Mouse (Mus musculus): ENCODE data around the gene Nfib. TPM values are rescaled to one million over a fixed set of nuclear protein-coding genes. Genes with fewer than 3 reads are reported as not detected.
A peak's percentile ranks its signal among the peaks of the same experiment; 100 is the strongest.

Gene Nfib
- polyA plus RNA-seq, 1 experiment from 2014 or later: 164 TPM

GRCm38 (mm10) chr4:82624285-82625045 is 81.1 kb downstream of the Nfib start:
- Histone ChIP-seq H3K9ac (ENCODE audit: low read length) (no peak overlapping the region), H3K36me3 (ENCODE audit: control insufficient read depth, insufficient read depth, low read length) (no peaks in the 10 kb centered on the region), H3K4me3 (ENCODE audit: low read depth, low read length) (no peak overlapping the region), H3K4me2 (ENCODE audit: low read length) (no peak overlapping the region), H3K27me3 (replicated peaks; ENCODE audit: control insufficient read depth, insufficient read depth, low read length) (no peaks in the 10 kb centered on the region), H3K4me1 (ENCODE audit: control insufficient read depth, insufficient read depth, low read length) (peaks cover 16% of the 10 kb centered on the region), H3K9me3 (replicated peaks; ENCODE audit: control insufficient read depth, low read length) (no peaks in the 10 kb centered on the region), H3K27ac (ENCODE audit: low read depth, low read length) (no peak overlapping the region)
- no peak for ATAC-seq
- 86% methylated on average over 8 of the region's 8 CpGs for WGBS
- DNase-seq (ENCODE audit: low spot score): no peak

GRCm38 (mm10) chr4:82623835-82624234 is 81.7 kb downstream of the Nfib start:
- DNase-seq (ENCODE audit: low spot score): no peak
- Histone ChIP-seq H3K27me3 (replicated peaks; ENCODE audit: control insufficient read depth, insufficient read depth, low read length) (no peaks in the 10 kb centered on the region), H3K36me3 (ENCODE audit: control insufficient read depth, insufficient read depth, low read length) (no peaks in the 10 kb centered on the region), H3K4me3 (ENCODE audit: low read depth, low read length) (no peak overlapping the region), H3K4me2 (ENCODE audit: low read length) (no peak overlapping the region), H3K4me1 (ENCODE audit: control insufficient read depth, insufficient read depth, low read length) (peaks cover 16% of the 10 kb centered on the region), H3K9me3 (replicated peaks; ENCODE audit: control insufficient read depth, low read length) (no peaks in the 10 kb centered on the region), H3K9ac (ENCODE audit: low read length) (no peak overlapping the region), H3K27ac (ENCODE audit: low read depth, low read length) (no peak overlapping the region)
- no peak for ATAC-seq
- WGBS: 84% methylated on average over 4 of the region's 4 CpGs

DNA sequence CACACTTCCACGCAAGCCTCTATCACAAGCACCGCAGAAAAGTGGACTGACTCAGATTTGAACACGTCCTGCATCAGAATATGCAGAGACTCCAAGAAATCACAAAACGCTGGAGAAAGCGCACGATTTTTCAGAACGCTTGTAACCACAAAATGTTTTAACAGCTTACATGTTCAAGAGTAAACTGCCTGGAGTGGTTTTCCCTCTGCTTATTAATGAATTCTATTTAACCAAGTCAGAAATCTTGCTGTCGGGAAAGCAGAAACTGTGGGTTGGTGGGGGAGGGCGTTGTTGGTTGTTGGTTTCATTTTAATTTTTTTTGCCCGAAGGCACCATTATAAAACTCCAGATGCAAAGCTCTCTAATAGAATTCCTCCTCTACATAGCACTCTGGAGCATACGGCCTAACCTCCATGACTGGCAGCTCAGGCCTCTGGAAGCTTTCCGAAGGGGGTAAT is 82.4 kb downstream of the Nfib start:
- ATAC-seq (no peak; the same call in 1 of the 2 replicates), DNase-seq (ENCODE audit: low spot score) (no peak)
- no peak overlapping the region for H3K4me3 ChIP-seq (ENCODE audit: low read depth, low read length)
- no peaks in the 10 kb centered on the region for H3K36me3 ChIP-seq (ENCODE audit: control insufficient read depth, insufficient read depth, low read length)
- H3K27ac ChIP-seq (ENCODE audit: low read depth, low read length): peak overlapping the region; percentile 87
- peak overlapping the region; percentile 21; the same call in 1 of the 2 replicates for H3K9ac ChIP-seq (ENCODE audit: low read length)
- H3K4me2 ChIP-seq (ENCODE audit: low read length): no peak overlapping the region
- WGBS: 58% methylated on average over 12 of the region's 12 CpGs
- no peaks in the 10 kb centered on the region for H3K9me3 ChIP-seq (replicated peaks; ENCODE audit: control insufficient read depth, low read length)
- H3K27me3 ChIP-seq (replicated peaks; ENCODE audit: control insufficient read depth, insufficient read depth, low read length): no peaks in the 10 kb centered on the region
- peaks cover 18% of the 10 kb centered on the region for H3K4me1 ChIP-seq (ENCODE audit: control insufficient read depth, insufficient read depth, low read length)

- no peak overlapping the region for H3K4me2 ChIP-seq (ENCODE audit: low read length)
- ATAC-seq: peak; percentile 87
- H3K4me1 ChIP-seq (ENCODE audit: control insufficient read depth, insufficient read depth, low read length): peaks cover 22% of the 10 kb centered on the region
- no peak overlapping the region; the same call in 1 of the 2 replicates for H3K9ac ChIP-seq (ENCODE audit: low read length)
- H3K27me3 ChIP-seq (replicated peaks; ENCODE audit: control insufficient read depth, insufficient read depth, low read length): no peaks in the 10 kb centered on the region
- H3K27ac ChIP-seq (ENCODE audit: low read depth, low read length): peak overlapping the region; percentile 87
- H3K4me3 ChIP-seq (ENCODE audit: low read depth, low read length): no peak overlapping the region
- WGBS: 4% methylated on average over 3 of the region's 3 CpGs
- DNase-seq (ENCODE audit: low spot score): peak; percentile 96
- no peaks in the 10 kb centered on the region for H3K9me3 ChIP-seq (replicated peaks; ENCODE audit: control insufficient read depth, low read length)
- no peaks in the 10 kb centered on the region for H3K36me3 ChIP-seq (ENCODE audit: control insufficient read depth, insufficient read depth, low read length)
Measured at GRCm38 (mm10) chr4:82622321-82622836, 83.2 kb downstream of the Nfib start.

GRCm38 (mm10) chr4:82619539-82619941 is 86.0 kb downstream of the Nfib start:
- 60% methylated on average over 12 of the region's 12 CpGs for WGBS
- Histone ChIP-seq H3K9ac (ENCODE audit: low read length) (no peak overlapping the region), H3K4me1 (ENCODE audit: control insufficient read depth, insufficient read depth, low read length) (peaks cover 24% of the 10 kb centered on the region), H3K36me3 (ENCODE audit: control insufficient read depth, insufficient read depth, low read length) (no peaks in the 10 kb centered on the region), H3K4me3 (ENCODE audit: low read depth, low read length) (no peak overlapping the region), H3K4me2 (ENCODE audit: low read length) (no peak overlapping the region), H3K9me3 (replicated peaks; ENCODE audit: control insufficient read depth, low read length) (no peaks in the 10 kb centered on the region), H3K27me3 (replicated peaks; ENCODE audit: control insufficient read depth, insufficient read depth, low read length) (no peaks in the 10 kb centered on the region), H3K27ac (ENCODE audit: low read depth, low read length) (peak overlapping the region; percentile 36)
- peak; percentile 41; the same call in 1 of the 2 replicates for ATAC-seq
- peak; percentile 89 for DNase-seq (ENCODE audit: low spot score)

GRCm38 (mm10) chr4:82619003-82619402 is 86.5 kb downstream of the Nfib start:
- Histone ChIP-seq H3K9ac (ENCODE audit: low read length) (no peak overlapping the region), H3K36me3 (ENCODE audit: control insufficient read depth, insufficient read depth, low read length) (no peaks in the 10 kb centered on the region), H3K4me1 (ENCODE audit: control insufficient read depth, insufficient read depth, low read length) (peaks cover 27% of the 10 kb centered on the region), H3K4me2 (ENCODE audit: low read length) (no peak overlapping the region), H3K4me3 (ENCODE audit: low read depth, low read length) (no peak overlapping the region), H3K27me3 (replicated peaks; ENCODE audit: control insufficient read depth, insufficient read depth, low read length) (no peaks in the 10 kb centered on the region), H3K27ac (ENCODE audit: low read depth, low read length) (no peak overlapping the region), H3K9me3 (replicated peaks; ENCODE audit: control insufficient read depth, low read length) (no peaks in the 10 kb centered on the region)
- DNase-seq (ENCODE audit: low spot score) (peak; percentile 73), ATAC-seq (0 out of 2 replicates have a peak, but pooled peaks have one; percentile 26)
- 16% methylated on average over 2 of the region's 2 CpGs for WGBS

DNA sequence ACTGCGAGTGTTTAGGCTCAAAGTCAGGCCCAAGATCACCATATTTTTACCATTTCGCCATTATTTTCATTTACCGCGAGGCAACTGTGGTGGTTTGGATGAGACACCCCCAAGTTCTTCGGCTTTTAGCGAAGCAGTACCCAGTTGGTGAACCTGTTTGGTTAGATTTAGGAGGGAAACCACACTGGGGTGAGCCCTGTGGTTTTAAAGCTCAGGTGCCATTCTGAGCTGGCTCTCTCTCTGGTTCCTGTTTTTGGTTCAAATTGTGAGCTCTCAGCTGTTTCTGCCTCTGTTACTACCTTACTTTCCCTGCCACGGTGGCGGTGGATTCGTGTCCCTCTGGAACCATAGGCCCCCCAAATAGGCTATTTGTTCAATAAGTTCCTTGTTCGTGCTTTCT is 88.3 kb downstream of the Nfib start:
- Histone ChIP-seq H3K9me3 (replicated peaks; ENCODE audit: control insufficient read depth, low read length) (no peaks in the 10 kb centered on the region), H3K9ac (ENCODE audit: low read length) (no peak overlapping the region), H3K4me1 (ENCODE audit: control insufficient read depth, insufficient read depth, low read length) (peaks cover 21% of the 10 kb centered on the region), H3K27me3 (replicated peaks; ENCODE audit: control insufficient read depth, insufficient read depth, low read length) (no peaks in the 10 kb centered on the region), H3K4me3 (ENCODE audit: low read depth, low read length) (no peak overlapping the region), H3K27ac (ENCODE audit: low read depth, low read length) (no peak overlapping the region), H3K36me3 (ENCODE audit: control insufficient read depth, insufficient read depth, low read length) (no peaks in the 10 kb centered on the region), H3K4me2 (ENCODE audit: low read length) (no peak overlapping the region)
- 91% methylated on average over 10 of the region's 10 CpGs for WGBS
- no peak for DNase-seq (ENCODE audit: low spot score)
- no peak for ATAC-seq

- DNase-seq (ENCODE audit: low spot score) (no peak), ATAC-seq (no peak)
- Histone ChIP-seq H3K9me3 (replicated peaks; ENCODE audit: control insufficient read depth, low read length) (no peaks in the 10 kb centered on the region), H3K4me1 (ENCODE audit: control insufficient read depth, insufficient read depth, low read length) (peaks cover 11% of the 10 kb centered on the region), H3K27ac (ENCODE audit: low read depth, low read length) (no peak overlapping the region), H3K4me2 (ENCODE audit: low read length) (no peak overlapping the region), H3K36me3 (ENCODE audit: control insufficient read depth, insufficient read depth, low read length) (no peaks in the 10 kb centered on the region), H3K27me3 (replicated peaks; ENCODE audit: control insufficient read depth, insufficient read depth, low read length) (no peaks in the 10 kb centered on the region), H3K9ac (ENCODE audit: low read length) (no peak overlapping the region), H3K4me3 (ENCODE audit: low read depth, low read length) (no peak overlapping the region)
- 87% methylated on average over 5 of the region's 5 CpGs for WGBS
Measured at GRCm38 (mm10) chr4:82615712-82616111, 89.8 kb downstream of the Nfib start.

- H3K4me2 ChIP-seq (ENCODE audit: low read length): no peak overlapping the region
- H3K4me3 ChIP-seq (ENCODE audit: low read depth, low read length): no peak overlapping the region
- no peaks in the 10 kb centered on the region for H3K27me3 ChIP-seq (replicated peaks; ENCODE audit: control insufficient read depth, insufficient read depth, low read length)
- H3K9me3 ChIP-seq (replicated peaks; ENCODE audit: control insufficient read depth, low read length): no peaks in the 10 kb centered on the region
- H3K9ac ChIP-seq (ENCODE audit: low read length): no peak overlapping the region
- DNase-seq (ENCODE audit: low spot score): no peak
- H3K4me1 ChIP-seq (ENCODE audit: control insufficient read depth, insufficient read depth, low read length): peaks cover 11% of the 10 kb centered on the region
- no peaks in the 10 kb centered on the region for H3K36me3 ChIP-seq (ENCODE audit: control insufficient read depth, insufficient read depth, low read length)
- ATAC-seq: peak; percentile 64
- WGBS: 16% methylated on average over 7 of the region's 7 CpGs
- H3K27ac ChIP-seq (ENCODE audit: low read depth, low read length): peak overlapping the region; percentile 23; the same call in 1 of the 2 replicates
Measured at GRCm38 (mm10) chr4:82614466-82614805, 91.1 kb downstream of the Nfib start.

Measured in forebrain, embryonic 14.5 days (tissue).